Mouse (Mus musculus) bone marrow, adult 2 months (tissue): ENCODE measurements around the gene Slc16a13. TPM values are rescaled to one million over a fixed set of nuclear protein-coding genes. Genes with fewer than 3 reads are reported as not detected.

Experiments
- H3K27ac ChIP-seq: fragments of 200-500 bp; 2 replicates; pipeline ENCODE4 v1.5.1; 2012; ENCODE audit warnings: low read depth, mild to moderate bottlenecking, control low read depth, inconsistent platforms, low read length; ENCODE audit not compliant: control insufficient read depth, poor library complexity, insufficient read depth
- H3K4me1 ChIP-seq: fragments of 200-500 bp; 2 replicates; pipeline ENCODE4 v1.6.1; 2011; ENCODE audit warnings: low read length; ENCODE audit not compliant: control insufficient read depth, insufficient read depth
- H3K4me3 ChIP-seq: fragments of 200-500 bp; replicated peaks from 2 replicates; pipeline ENCODE3; 2011; ENCODE audit warnings: mild to moderate bottlenecking, low read depth, low read length, control low read depth; ENCODE audit not compliant: control insufficient read depth
- CTCF ChIP-seq: fragments of 200-500 bp; IDR thresholded peaks from 2 replicates; pipeline ENCODE4 v1.5.1; 2011; ENCODE audit warnings: low read length, control low read depth; ENCODE audit not compliant: control insufficient read depth, insufficient read depth
- POLR2A ChIP-seq: fragments of 200-500 bp; IDR thresholded peaks from 2 replicates; pipeline ENCODE4 v1.6.1; 2011; ENCODE audit warnings: low read depth, mild to moderate bottlenecking, control low read depth, low read length, borderline replicate concordance; ENCODE audit not compliant: control insufficient read depth
- WGBS: fragments of 180-500 bp; shearing (Covaris S2); methylation state at CpG from one replicate; pipeline ENCODE4 v1.1.7; 2018; 5-methylcytosine and 5-hydroxymethylcytosine counted together
- polyA plus RNA-seq: library from polyadenylated mRNA; stranded (reverse); fragments of >200 nt; gene quantifications from 2 replicates; pipeline ENCODE4 v1.2.4, GENCODE M21; 2011; ENCODE audit warnings: low replicate concordance; ENCODE audit not compliant: missing spikeins, insufficient read depth, insufficient read length

Slc16a13 gene
- polyA plus RNA-seq, 1 experiment, result 0.60 TPM

DNA sequence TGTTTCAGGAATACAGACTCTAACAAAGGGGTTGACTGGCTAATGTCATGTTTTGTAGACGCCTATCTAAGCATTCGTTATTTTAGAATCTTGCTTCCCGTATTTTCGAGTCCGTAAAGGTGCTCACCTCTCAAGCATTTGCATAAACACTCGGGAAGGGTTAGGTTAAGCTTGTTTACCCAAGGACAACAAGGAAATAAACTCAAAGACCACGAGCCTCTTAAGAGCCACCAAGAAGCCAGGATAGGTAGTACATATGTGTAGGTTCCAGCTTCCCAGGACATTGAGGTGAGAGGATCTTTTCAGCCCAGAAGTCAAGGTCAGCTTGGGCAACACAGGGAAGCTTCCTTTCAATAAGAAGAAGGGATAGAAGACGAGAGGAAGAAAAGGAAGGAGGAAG is 21.8 kb downstream of the Slc16a13 start:
- H3K4me3 ChIP-seq, result no peak overlapping the region
- 77% methylated on average over 8 of the region's 8 CpGs for WGBS
- H3K4me1 ChIP-seq, result no peaks in the 10 kb centered on the region
- TF ChIP-seq CTCF (no peak), POLR2A (no peak)
- no peak overlapping the region for H3K27ac ChIP-seq

DNA sequence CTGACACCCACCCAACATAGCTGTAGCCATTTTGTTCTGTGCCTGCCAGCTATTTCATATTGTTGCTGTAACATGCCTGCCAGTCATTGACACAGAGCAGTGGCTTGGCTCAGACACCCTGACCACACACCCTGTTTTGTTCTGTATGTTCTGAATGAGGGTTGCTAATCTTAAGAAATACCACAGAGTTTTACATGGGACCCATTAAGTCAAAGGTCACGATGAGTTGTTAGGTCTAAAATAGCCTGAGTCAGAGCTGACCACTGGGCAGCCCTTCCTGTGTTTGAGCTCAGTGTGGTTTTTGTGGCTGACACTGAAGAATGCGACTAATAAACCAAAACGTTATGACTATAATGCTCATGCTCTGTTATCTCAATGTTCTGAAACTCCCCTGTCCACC is 22.5 kb downstream of the Slc16a13 start:
- TF ChIP-seq CTCF (no peak), POLR2A (no peak)
- Histone ChIP-seq H3K27ac (no peak overlapping the region), H3K4me1 (no peaks in the 10 kb centered on the region; the same call in 1 of the 2 replicates), H3K4me3 (no peak overlapping the region)
- 12% methylated on average over 3 of the region's 3 CpGs for WGBS

DNA sequence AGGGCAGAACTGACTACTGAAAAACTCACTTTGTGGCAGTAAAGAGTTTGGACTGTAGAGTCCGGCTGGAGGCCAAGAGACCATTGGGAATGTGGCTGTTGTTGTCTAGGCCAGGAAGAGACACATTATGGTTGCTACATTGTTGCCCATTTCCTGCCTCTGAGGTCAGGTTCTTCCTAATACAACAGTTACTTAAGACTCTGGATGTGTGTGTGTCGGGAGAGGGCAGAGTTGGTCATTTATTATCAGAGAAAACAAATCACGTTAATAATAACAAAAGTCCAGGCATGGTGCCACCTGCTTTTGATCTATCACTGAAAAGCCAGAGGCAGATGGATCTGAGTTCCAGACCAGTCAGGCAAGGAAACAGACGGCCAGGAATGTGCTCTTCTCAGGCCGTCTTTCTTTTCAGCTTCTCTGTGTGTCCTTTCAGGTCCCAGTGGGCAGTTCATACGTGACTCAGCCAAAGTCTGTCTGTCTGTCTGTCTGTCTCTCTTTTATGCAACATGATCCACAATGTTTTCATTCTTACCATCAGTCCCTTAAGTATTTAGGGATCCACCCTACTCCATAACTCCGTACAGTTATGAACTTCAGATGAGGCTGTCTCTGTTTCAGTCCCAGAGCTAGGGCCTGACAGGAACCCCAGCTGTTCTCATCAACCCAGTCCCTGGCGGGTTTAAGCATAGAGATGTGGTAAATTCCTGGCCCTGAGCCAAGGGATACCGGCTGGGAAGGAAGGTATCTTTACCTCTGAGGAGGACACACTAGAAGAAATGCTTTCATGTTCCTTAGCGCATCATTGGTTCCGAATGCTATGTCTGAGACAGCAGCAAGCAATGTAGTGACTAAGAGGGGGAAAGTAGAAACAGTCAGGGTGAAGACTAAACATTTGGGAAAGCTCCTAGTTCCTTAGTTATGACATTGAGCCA is 27.2 kb downstream of the Slc16a13 start:
- no peaks in the 10 kb centered on the region; the same call in 1 of the 2 replicates for H3K4me1 ChIP-seq
- TF ChIP-seq CTCF, result no peak
- TF ChIP-seq POLR2A, result no peak
- no peak overlapping the region for H3K27ac ChIP-seq
- H3K4me3 ChIP-seq, result no peak overlapping the region
- WGBS, result 45% methylated on average over 11 of the region's 11 CpGs

DNA sequence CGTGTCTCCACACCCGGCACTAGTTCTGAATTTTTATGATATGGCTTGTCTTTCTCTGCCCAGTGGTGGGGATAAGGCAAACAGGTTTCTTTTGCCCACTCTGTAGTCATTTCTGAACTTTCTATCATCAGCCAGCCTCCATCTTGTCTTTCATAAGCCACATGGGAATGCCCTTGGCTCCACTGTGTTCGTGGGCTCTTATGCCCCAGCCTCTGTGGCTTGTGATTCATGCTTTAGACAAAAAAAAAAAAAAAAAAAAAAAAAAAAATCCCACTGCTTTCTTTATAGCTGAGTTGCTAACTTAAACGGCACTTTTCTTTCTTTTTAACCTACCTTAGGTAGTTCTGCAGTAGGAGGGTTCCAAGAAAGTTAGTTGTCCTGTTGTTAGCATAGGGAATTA is 28.7 kb downstream of the Slc16a13 start:
- Histone ChIP-seq H3K4me1 (no peaks in the 10 kb centered on the region; the same call in 1 of the 2 replicates), H3K27ac (no peak overlapping the region), H3K4me3 (no peak overlapping the region)
- 61% methylated on average over 4 of the region's 4 CpGs for WGBS
- TF ChIP-seq POLR2A (no peak), CTCF (no peak)

DNA sequence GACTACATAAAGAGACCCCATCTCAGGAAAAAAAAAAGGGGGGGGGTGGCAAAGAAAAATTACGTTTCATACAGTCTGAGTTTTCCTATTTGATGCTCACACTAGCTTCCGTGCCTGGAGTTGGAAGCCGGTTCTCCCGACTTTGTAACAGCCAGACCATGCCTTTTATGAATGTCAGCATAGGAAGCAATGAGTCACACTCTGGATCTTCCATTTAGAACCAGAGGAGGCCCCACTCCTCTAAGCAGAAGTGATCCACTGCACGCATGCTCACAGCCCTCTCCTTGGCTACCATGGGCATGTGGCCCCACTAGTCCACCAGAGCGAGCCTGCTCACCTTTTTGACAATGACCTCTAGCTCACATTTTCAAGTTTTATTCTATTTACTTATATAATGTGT is 29.7 kb downstream of the Slc16a13 start:
- WGBS, result 77% methylated on average over 6 of the region's 6 CpGs
- TF ChIP-seq POLR2A, result no peak
- no peak for TF ChIP-seq CTCF
- Histone ChIP-seq H3K4me1 (no peaks in the 10 kb centered on the region; the same call in 1 of the 2 replicates), H3K27ac (no peak overlapping the region), H3K4me3 (no peak overlapping the region)

DNA sequence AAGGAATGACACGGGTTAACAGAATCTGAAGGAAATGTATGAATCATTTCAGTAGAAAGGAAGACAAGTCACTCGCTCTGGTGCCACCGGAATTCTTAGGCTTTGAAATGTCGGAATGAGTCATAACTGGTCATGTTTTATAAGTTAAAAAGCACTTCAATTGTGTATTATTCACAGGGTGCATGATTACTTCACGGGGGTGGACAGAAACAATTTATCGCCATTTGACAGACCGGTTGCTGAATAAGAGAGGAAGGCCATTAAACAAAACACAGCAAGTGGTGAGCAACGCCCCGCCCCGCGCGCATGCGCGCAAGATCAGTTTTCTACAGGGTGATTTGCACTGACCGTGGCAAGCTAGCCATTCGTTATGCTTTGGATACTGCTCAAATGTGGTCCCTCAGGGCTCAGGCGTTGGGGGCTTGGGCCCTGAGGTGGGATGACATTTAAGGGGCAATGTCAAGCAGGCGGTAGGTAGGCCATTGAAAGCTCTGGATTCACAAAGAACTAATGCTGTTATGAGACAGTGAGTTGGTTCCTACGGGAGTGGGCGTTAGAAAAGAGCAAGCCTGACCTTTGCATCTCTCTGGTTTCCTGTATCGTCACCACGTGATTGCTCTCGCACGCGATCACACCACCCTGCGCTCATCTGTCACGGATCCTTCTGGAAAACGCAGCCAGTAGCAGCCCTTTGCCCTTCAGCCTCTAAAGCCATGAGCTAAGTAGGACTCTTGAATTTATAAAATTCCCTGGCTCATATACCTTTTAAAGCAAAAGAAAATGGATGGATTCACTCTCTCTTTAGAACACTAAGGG is 31.3 kb downstream of the Slc16a13 start:
- TF ChIP-seq CTCF (no peak), POLR2A (no peak)
- no peaks in the 10 kb centered on the region; the same call in 1 of the 2 replicates for H3K4me1 ChIP-seq
- H3K27ac ChIP-seq, result no peak overlapping the region
- no peak overlapping the region for H3K4me3 ChIP-seq
- WGBS, result 89% methylated on average over 28 of the region's 28 CpGs

DNA sequence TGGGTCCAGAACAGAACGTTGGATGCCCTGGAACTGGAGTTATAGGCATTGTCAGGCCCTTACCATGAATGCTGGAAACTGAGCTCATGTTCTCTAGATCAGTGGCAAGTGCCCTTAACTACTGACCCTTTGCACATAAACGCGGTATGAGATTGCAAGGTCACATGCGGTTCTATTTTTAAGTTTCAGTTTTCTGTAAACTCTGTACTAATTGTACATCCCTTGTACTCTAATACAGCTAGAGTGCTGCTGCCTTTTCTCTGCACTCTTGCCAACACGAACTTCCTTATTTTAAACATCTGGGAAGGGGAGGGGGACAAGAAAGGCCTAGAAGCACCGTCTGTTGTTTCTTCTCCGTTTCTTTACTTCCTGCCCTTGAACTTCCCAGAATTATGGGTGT is 35.7 kb downstream of the Slc16a13 start:
- no peak for TF ChIP-seq POLR2A
- TF ChIP-seq CTCF, result no peak
- no peaks in the 10 kb centered on the region for H3K4me1 ChIP-seq
- H3K27ac ChIP-seq, result no peak overlapping the region
- 6% methylated on average over 7 of the region's 7 CpGs for WGBS
- no peak overlapping the region for H3K4me3 ChIP-seq

DNA sequence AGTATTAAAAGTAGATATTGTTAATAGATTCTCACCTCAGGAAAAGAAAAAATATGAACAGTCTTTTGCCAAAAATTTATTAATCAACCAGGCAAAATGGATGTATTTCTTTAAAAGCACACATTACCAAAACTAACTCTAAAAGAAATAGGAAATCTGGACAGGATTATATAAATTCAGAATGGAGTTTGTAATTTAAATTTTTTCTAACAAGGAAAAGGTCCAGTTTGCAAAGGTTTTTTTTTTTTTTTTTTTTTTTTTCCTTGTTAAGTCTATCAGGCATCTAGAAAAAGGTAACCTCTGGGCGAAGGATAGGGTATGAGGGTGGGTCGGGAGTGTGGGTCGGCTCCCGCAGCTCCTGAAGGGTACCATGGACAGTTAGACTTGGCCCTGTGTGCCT is 40.4 kb downstream of the Slc16a13 start:
- TF ChIP-seq POLR2A, result no peak
- no peak for TF ChIP-seq CTCF
- Histone ChIP-seq H3K4me3 (no peak overlapping the region), H3K4me1 (no peaks in the 10 kb centered on the region), H3K27ac (no peak overlapping the region)
- WGBS, result 85% methylated on average over 4 of the region's 4 CpGs
